Comparison of ENCODE assay signal across 7 mouse cellular contexts in the genomic region with DNA sequence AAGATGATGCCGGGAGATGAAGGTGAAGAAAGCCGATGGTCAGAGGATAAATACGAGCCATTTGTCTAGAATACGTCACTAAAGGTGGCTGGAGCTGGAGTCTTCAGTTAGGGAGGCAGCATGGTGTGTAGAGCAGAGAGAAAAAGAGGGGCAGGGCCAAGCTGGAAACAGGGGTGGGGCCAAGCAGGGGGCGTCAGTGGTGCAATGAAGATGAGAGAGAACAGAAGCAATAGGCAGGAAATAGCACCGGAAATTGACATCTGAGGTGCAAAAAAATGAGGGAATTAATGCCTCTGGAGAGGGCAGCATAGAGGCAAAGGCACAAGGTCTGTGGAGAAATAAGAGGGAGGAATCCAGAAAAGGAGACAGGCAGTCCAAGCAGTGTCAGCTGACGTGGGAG.
"Had no signal": no experiment of that assay in that cellular context is flagged by ENCODE, and none has a peak within 500 bp of the region (broad histone marks: within the 10 kb centered on the region; RNA-seq: fewer than 3 reads in every experiment).

No protein-coding gene starts in this region.

- ATAC-seq: liver, embryonic 12.5 days had no signal

- DNase-seq: kidney, adult 2 months; kidney, postnatal 14 days; layer of hippocampus, postnatal 36 days; lung, embryonic 14.5 days; lung, postnatal 10 days; right cerebral cortex, postnatal 14 days had no signal
